Mouse (Mus musculus): ENCODE results near the gene Ormdl3. TPM values are rescaled to one million over a fixed set of nuclear protein-coding genes. Genes with fewer than 3 reads are reported as not detected.
A peak's percentile ranks its signal among the peaks of the same experiment; 100 is the strongest.

Gene Ormdl3
- polyA plus RNA-seq, 1 experiment = 60.2 TPM

DNA sequence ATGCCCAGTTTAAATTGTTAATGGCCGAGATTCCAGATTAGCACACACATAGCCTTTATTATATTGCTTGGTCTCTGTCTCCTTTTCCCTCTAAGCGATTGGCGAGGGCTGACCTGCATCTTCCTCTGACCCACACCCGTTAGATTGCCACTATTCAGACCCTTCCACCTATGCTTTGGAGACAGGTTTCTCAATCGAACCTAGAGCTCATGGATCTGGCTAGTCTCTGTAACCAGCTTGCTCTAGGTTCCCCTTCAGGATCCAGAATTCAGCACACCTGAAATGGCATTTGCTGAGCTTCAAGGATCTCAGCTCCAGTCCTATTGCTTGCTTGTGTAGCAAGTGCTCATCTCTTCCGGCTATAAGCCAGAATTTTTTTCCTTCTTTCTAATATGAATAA lies 17.7 kb downstream of the Ormdl3 start:
- 79% methylated on average over 6 of the region's 6 CpGs for WGBS
- Histone ChIP-seq H3K27me3 (replicated peaks; ENCODE audit: control insufficient read depth, insufficient read depth, low read length) (no peaks in the 10 kb centered on the region), H3K27ac (ENCODE audit: insufficient read depth, low read depth, low read length) (no peak overlapping the region), H3K4me3 (ENCODE audit: insufficient read depth, low read depth, low read length) (no peak overlapping the region), H3K36me3 (ENCODE audit: control insufficient read depth, insufficient read depth, low read length) (no peaks in the 10 kb centered on the region), H3K4me1 (ENCODE audit: control insufficient read depth, insufficient read depth, low read length) (no peaks in the 10 kb centered on the region)
- TF ChIP-seq POLR2A (IDR thresholded peaks at IDR 0.05; ENCODE audit: low read depth, low read length) (no peak), CTCF (conservative IDR thresholded peaks at IDR 0.05; ENCODE audit: insufficient read depth, insufficient read length, low read depth, low read length) (no peak)
- no peak for DNase-seq

DNA sequence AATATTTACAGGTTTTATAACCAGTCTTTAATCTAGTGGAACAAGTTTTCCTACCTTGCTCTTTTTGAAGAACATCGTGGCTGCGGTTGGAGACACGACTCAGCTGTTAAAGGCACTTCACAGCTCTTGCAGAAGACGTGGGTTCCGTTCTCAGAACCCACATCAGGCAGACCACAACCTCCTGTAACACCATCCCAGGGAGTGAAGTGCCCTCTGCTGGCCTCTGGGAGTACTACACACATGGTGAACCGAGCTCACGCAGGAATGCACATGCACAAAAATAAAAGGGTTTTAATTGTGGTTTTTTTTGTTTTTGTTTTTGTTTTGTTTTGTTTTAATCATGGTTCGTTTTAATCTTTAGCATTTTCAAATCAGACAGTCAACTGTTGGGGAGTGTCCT lies 18.8 kb downstream of the Ormdl3 start:
- 87% methylated on average over 8 of the region's 8 CpGs for WGBS
- TF ChIP-seq POLR2A (IDR thresholded peaks at IDR 0.05; ENCODE audit: low read depth, low read length) = no peak
- peak; percentile 34 for TF ChIP-seq CTCF (conservative IDR thresholded peaks at IDR 0.05; ENCODE audit: insufficient read depth, insufficient read length, low read depth, low read length)

DNA sequence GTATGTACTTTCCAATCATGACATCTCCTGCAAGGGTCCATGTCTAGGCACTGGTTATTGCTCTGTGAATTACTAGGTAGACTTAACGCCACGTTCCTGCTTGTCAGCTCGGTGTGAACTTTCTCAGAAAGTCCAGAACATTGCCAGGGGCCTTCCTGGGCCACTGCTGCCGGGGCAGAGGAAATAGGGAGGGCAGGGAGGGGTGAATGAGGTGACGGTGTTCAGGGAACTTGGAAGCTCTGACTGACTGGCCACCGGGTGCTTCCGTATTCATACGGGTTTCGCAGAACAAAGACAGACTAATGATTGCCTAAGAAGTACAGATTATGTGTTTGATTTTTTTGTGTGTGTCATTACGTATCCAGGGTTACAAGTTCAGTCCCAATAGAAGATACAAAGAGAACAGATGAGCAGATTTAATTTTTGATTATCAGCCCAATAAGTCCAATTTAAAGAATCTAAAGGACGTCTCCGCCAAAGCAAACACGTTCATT lies 23.2 kb downstream of the Ormdl3 start:
- no peak overlapping the region for H3K27ac ChIP-seq (ENCODE audit: insufficient read depth, low read depth, low read length)
- no peak overlapping the region for H3K4me3 ChIP-seq (ENCODE audit: insufficient read depth, low read depth, low read length)
- 48% methylated on average over 13 of the region's 13 CpGs for WGBS
- no peaks in the 10 kb centered on the region for H3K27me3 ChIP-seq (replicated peaks; ENCODE audit: control insufficient read depth, insufficient read depth, low read length)
- no peak for DNase-seq
- TF ChIP-seq CTCF (conservative IDR thresholded peaks at IDR 0.05; ENCODE audit: insufficient read depth, insufficient read length, low read depth, low read length) = no peak
- no peak for TF ChIP-seq POLR2A (IDR thresholded peaks at IDR 0.05; ENCODE audit: low read depth, low read length)
- H3K36me3 ChIP-seq (ENCODE audit: control insufficient read depth, insufficient read depth, low read length) = no peaks in the 10 kb centered on the region
- no peaks in the 10 kb centered on the region for H3K4me1 ChIP-seq (ENCODE audit: control insufficient read depth, insufficient read depth, low read length)

More for the DNA sequence above, 18.8 kb downstream of the Ormdl3 start:
- no peak overlapping the region for H3K27ac ChIP-seq (ENCODE audit: insufficient read depth, low read depth, low read length)
- H3K27me3 ChIP-seq (replicated peaks; ENCODE audit: control insufficient read depth, insufficient read depth, low read length) = no peaks in the 10 kb centered on the region
- no peaks in the 10 kb centered on the region for H3K4me1 ChIP-seq (ENCODE audit: control insufficient read depth, insufficient read depth, low read length)
- no peaks in the 10 kb centered on the region for H3K36me3 ChIP-seq (ENCODE audit: control insufficient read depth, insufficient read depth, low read length)
- no peak for DNase-seq
- no peak overlapping the region for H3K4me3 ChIP-seq (ENCODE audit: insufficient read depth, low read depth, low read length)

DNA sequence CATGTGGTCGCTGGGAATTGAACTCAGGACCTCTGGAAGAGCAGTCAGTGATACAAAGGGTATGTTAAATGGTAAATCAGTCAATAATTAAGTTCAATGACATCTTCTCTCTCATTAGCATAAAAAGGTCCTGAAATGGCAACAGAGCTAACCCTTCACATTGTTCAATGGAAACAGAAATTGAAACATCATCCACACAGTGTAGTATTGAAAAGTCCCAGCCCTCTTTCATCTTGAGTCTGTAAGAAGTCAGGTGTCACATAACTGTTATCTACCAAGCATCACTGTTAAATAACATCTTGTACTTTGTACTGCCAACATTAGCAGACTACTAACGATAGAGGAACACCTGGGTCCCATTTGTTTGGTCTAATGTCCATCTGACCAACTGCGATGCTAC lies 24.1 kb downstream of the Ormdl3 start:
- 91% methylated on average over 3 of the region's 3 CpGs for WGBS
- Histone ChIP-seq H3K27ac (ENCODE audit: insufficient read depth, low read depth, low read length) (no peak overlapping the region), H3K36me3 (ENCODE audit: control insufficient read depth, insufficient read depth, low read length) (no peaks in the 10 kb centered on the region), H3K27me3 (replicated peaks; ENCODE audit: control insufficient read depth, insufficient read depth, low read length) (no peaks in the 10 kb centered on the region; the same call in 1 of the 2 replicates), H3K4me1 (ENCODE audit: control insufficient read depth, insufficient read depth, low read length) (no peaks in the 10 kb centered on the region), H3K4me3 (ENCODE audit: insufficient read depth, low read depth, low read length) (no peak overlapping the region)
- no peak for DNase-seq
- TF ChIP-seq CTCF (conservative IDR thresholded peaks at IDR 0.05; ENCODE audit: insufficient read depth, insufficient read length, low read depth, low read length) (no peak), POLR2A (IDR thresholded peaks at IDR 0.05; ENCODE audit: low read depth, low read length) (no peak)

DNA sequence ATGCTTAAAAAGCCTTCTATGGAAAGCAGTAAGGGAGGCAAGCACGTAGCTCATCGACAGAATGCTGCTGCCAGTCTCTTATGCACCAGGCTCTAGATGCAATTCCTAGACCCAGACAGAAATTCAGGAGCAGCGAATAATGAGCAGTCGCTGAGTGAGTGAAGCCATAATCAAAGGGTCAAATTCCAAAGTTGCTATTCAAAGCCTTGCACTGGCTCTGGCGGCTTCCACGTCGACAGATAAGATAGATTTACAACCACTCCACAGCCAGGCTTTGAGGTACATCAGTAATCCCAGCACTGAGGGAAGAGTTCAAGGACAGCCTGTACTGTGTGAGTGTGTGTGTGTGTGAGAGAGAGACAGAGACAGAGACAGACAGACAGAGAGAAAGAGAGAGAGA lies 26.2 kb downstream of the Ormdl3 start:
- Histone ChIP-seq H3K4me3 (ENCODE audit: insufficient read depth, low read depth, low read length) (no peak overlapping the region), H3K27ac (ENCODE audit: insufficient read depth, low read depth, low read length) (no peak overlapping the region), H3K27me3 (replicated peaks; ENCODE audit: control insufficient read depth, insufficient read depth, low read length) (no peaks in the 10 kb centered on the region; the same call in 1 of the 2 replicates), H3K36me3 (ENCODE audit: control insufficient read depth, insufficient read depth, low read length) (no peaks in the 10 kb centered on the region), H3K4me1 (ENCODE audit: control insufficient read depth, insufficient read depth, low read length) (no peaks in the 10 kb centered on the region)
- TF ChIP-seq POLR2A (IDR thresholded peaks at IDR 0.05; ENCODE audit: low read depth, low read length) = no peak
- TF ChIP-seq CTCF (conservative IDR thresholded peaks at IDR 0.05; ENCODE audit: insufficient read depth, insufficient read length, low read depth, low read length) = no peak
- 36% methylated on average over 7 of the region's 7 CpGs for WGBS
- no peak for DNase-seq

DNA sequence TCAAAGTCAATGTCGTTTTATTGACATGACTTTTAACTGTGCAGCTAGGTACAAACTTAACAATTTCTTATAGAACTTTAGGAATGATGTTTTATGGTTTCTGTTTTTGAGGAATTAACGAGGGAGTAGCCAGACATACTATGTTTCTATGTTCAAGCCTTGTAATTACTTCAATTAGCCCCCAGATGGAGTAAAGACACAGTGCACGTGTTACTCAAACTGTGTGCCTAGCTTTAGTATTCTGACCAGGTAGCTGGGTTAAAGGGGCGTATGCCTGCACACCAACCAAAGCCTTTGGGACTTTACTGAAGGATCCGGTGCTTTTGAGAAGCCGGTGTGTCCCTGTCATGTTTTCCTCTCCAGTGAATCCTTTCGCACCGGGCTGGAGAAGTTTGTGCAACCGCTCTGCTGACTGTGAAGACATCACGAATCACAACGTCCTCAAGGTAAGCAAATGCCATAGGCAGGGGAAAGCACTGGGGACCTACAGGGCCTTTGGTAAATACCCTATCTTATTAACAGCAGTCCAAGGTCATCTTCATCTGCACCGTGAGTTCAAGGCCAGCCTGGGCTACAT lies 32.0 kb downstream of the Ormdl3 start:
- no peak for DNase-seq
- no peaks in the 10 kb centered on the region for H3K36me3 ChIP-seq (ENCODE audit: control insufficient read depth, insufficient read depth, low read length)
- 62% methylated on average over 12 of the region's 12 CpGs for WGBS
- H3K27me3 ChIP-seq (replicated peaks; ENCODE audit: control insufficient read depth, insufficient read depth, low read length) = no peaks in the 10 kb centered on the region; the same call in 1 of the 2 replicates
- 0 out of 2 replicates have a peak, but pooled peaks have one; percentile 22 for TF ChIP-seq CTCF (conservative IDR thresholded peaks at IDR 0.05; ENCODE audit: insufficient read depth, insufficient read length, low read depth, low read length)
- TF ChIP-seq POLR2A (IDR thresholded peaks at IDR 0.05; ENCODE audit: low read depth, low read length) = no peak
- H3K4me3 ChIP-seq (ENCODE audit: insufficient read depth, low read depth, low read length) = no peak overlapping the region
- no peak overlapping the region for H3K27ac ChIP-seq (ENCODE audit: insufficient read depth, low read depth, low read length)
- no peaks in the 10 kb centered on the region; the same call in 1 of the 2 replicates for H3K4me1 ChIP-seq (ENCODE audit: control insufficient read depth, insufficient read depth, low read length)

DNA sequence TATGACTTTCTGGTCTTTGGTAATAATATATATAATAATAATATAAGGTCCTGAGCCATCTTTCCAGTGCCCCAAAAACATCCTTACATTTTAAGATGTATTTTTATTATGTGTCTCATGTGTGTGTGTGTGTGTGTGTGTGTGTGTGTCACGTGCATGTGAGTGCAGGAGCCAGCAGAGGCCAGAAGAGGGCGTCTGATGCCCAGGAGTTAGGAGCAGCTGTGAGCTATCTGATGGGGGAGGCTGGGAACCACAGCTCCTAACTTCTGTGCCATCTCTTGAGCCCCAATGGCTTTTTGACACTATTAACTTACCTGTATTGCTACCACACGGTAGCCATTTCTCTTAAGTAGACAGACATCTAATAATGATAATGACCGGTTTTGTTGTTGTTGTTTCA lies 33.2 kb downstream of the Ormdl3 start:
- Histone ChIP-seq H3K4me1 (ENCODE audit: control insufficient read depth, insufficient read depth, low read length) (no peaks in the 10 kb centered on the region; the same call in 1 of the 2 replicates), H3K4me3 (ENCODE audit: insufficient read depth, low read depth, low read length) (no peak overlapping the region), H3K27ac (ENCODE audit: insufficient read depth, low read depth, low read length) (no peak overlapping the region), H3K27me3 (replicated peaks; ENCODE audit: control insufficient read depth, insufficient read depth, low read length) (peaks cover 3% of the 10 kb centered on the region; the same call in 1 of the 2 replicates), H3K36me3 (ENCODE audit: control insufficient read depth, insufficient read depth, low read length) (no peaks in the 10 kb centered on the region)
- TF ChIP-seq CTCF (conservative IDR thresholded peaks at IDR 0.05; ENCODE audit: insufficient read depth, insufficient read length, low read depth, low read length) (no peak), POLR2A (IDR thresholded peaks at IDR 0.05; ENCODE audit: low read depth, low read length) (no peak)
- whole genome bisulfite sequencing = 92% methylated on average over 4 of the region's 4 CpGs
- DNase-seq = no peak
